ENCODE assay signal across 13 mouse cellular contexts in the genomic region with DNA sequence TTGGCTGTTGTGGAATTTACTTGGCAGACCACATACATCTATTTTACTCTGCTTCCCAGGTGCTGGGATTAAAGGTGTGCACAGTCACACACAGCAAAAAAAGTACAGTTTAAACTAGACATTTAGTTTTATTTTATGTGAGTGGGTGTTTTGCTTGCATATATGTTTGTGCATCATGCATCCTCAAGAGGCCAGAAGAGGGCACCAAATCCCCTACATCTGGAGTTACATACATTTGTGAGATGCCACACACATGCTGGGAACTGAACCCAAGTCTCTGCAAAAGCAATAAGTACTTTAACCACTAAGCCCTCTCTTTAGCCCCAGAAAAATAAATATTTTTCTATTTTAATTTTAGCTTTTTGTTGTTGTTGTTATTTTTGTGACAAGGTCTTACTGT.
A peak's percentile ranks its signal among the peaks of the same experiment; 100 is the strongest.
DNase-seq lines count a peak whose midpoint lies in the region; ATAC-seq and TF ChIP-seq lines count a peak whose summit lies in the region.
"Had no signal": no experiment of that assay in that cellular context is flagged by ENCODE, and none has a peak within 500 bp of the region (broad histone marks: within the 10 kb centered on the region; RNA-seq: fewer than 3 reads in every experiment).

No protein-coding gene starts in this region.

- no peaks in the 10 kb centered on the region for H3K36me3 ChIP-seq in heart, adult 2 months (ENCODE audit: control insufficient read depth, insufficient read depth, low read length)

- H3K27ac ChIP-seq in heart, adult 2 months, result no peak overlapping the region

- H3K9ac ChIP-seq in heart, adult 2 months (ENCODE audit: low read depth, low read length), result no peak overlapping the region

- no peak for TF ChIP-seq POLR2A in heart, adult 2 months (IDR thresholded peaks at IDR 0.05; ENCODE audit: insufficient read depth, low read depth, low read length)

- TF ChIP-seq EP300 in heart, adult 2 months (IDR thresholded peaks at IDR 0.05; ENCODE audit: insufficient read depth, low read depth, low read length), result no peak

- H3K27me3 ChIP-seq in heart, adult 2 months (ENCODE audit: control insufficient read depth, insufficient read depth, low read length), result no peaks in the 10 kb centered on the region

- H3K4me1 ChIP-seq in heart, adult 2 months (ENCODE audit: control insufficient read depth, insufficient read depth, low read length), result no peaks in the 10 kb centered on the region

- H3K79me2 ChIP-seq in heart, adult 2 months (replicated peaks; ENCODE audit: control insufficient read depth, insufficient read depth, low read length), result no peaks in the 10 kb centered on the region

- no peak overlapping the region for H3K4me3 ChIP-seq in heart, adult 2 months
- H3K4me3 ChIP-seq: erythroblast, embryonic 14.5 days had no signal

- intact Hi-C loops in heart, adult 2 months (cut with DNase I), result no loop called here
- intact Hi-C loops in heart, postnatal 25 days (cut with DNase I), result no loop called here

- TF ChIP-seq CTCF in heart, adult 2 months (IDR thresholded peaks at IDR 0.05), result 0 out of 2 replicates have a peak, but pooled peaks have one; percentile 18

- no peak for ATAC-seq in activated CD4-positive, CD25-positive, alpha-beta regulatory T cell, adult 4 months
- ATAC-seq: lung, postnatal 0 days had no signal

- no peak for DNase-seq in heart, adult 2 months
- no peak for DNase-seq in heart, postnatal 25 days (ENCODE audit: low spot score)
- DNase-seq in retina, adult 2 months (ENCODE audit: low read depth, low spot score), result peak; percentile 13
- DNase-seq in retina, embryonic 14.5 days (ENCODE audit: low spot score), result no peak
- peak; percentile 1 for DNase-seq in brain, adult 2 months (ENCODE audit: low read depth, low spot score)
- DNase-seq in thymus, postnatal 25 days, result peak; percentile 17
- DNase-seq in MN1 (ENCODE audit: low spot score), result no peak
- DNase-seq: cerebellum, postnatal 14 days; gastrocnemius, postnatal 25 days; heart, postnatal 14 days had no signal

Comparison
In these comparisons a context has a peak if more than half of its experiments do, and no peak if none do; other contexts are left out.
1. DNase-seq: peak in retina, adult 2 months (single experiment), brain, adult 2 months (single experiment) and thymus, postnatal 25 days (single experiment); none in heart, adult 2 months (0 of 2), heart, postnatal 25 days (single experiment), retina, embryonic 14.5 days (single experiment) and MN1 (single experiment).